Mouse (Mus musculus) subcutaneous adipose tissue, adult 2 months (tissue): ENCODE measurements around the gene Umps. TPM values are rescaled to one million over a fixed set of nuclear protein-coding genes. Genes with fewer than 3 reads are reported as not detected.

Experiments used
- polyA plus RNA-seq: library from polyadenylated mRNA; depleted of rRNA; stranded (reverse); fragments of >200 nt; gene quantifications from 2 replicates; pipeline ENCODE4 v1.2.3, GENCODE M21; 2012; ENCODE audit warnings: low replicate concordance; rRNA removed

The Umps gene
- 11.4 and 14.8 TPM in 2 replicates for polyA plus RNA-seq

DNA sequence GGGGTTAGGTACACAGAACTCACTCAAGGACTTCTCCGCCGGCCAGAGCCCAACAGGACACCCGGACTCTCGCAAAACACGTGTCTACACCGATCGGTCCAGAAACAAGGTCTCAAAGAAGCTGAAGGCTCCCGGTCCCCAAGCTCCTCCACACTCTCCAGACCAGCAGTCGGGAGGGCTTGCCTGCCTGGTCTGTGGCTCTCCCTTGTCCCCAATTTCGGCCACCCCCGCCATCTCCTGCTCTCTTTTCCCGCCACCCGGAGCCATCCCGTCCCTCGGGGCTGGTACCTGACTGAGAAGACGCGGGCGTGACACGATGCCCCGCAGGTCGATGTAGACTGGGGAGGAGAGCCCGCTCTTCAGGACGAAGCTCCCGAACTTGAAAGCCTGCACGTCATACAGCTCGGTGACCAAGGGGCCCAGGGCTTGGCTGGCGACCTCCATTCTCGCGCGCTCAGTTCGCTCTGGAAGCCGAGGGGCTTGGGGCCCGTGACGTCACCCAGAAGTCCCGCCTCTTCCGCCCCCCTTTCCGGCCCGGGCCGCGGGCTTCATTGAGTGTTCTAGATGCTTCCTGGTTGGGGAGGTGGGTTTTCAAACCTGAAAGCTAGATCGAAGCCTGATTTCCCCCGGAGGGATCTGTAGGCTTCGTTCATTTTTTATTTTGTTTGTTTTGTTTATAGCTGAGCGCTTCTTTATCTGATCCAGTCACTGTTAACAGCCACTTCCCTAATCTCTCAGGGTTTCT is at the start of gene Umps:
Gene Umps (minus strand): TSS at position 501 of the 745 bp plus-strand sequence.

Other genes starting within 250 kb of the Umps start
- gene Muc13, start 173.0 kb downstream of the Umps start, polyA plus RNA-seq: 0.23 and 0.42 TPM in 2 replicates
- 135 and 196 TPM in 2 replicates for gene Itgb5, start 137.4 kb downstream of the Umps start, polyA plus RNA-seq